Mouse (Mus musculus): ENCODE data around the gene Gm765. TPM values are rescaled to one million over a fixed set of nuclear protein-coding genes. Genes with fewer than 3 reads are reported as not detected.

The Gm765 gene
- total RNA-seq (2015; ENCODE audit: low replicate concordance), result not detected in 2 replicates
- not detected in 2 replicates for total RNA-seq (2017; ENCODE audit: low replicate concordance)

GRCm38 (mm10) chr6:98342654-98343053 is at the start of gene Gm765:
Gene Gm765 (minus strand): TSS chr6:98342754.
- no peak for ATAC-seq (replicated peaks; ENCODE audit: low FRiP score, poor library complexity, severe bottlenecking)

- no peak for ATAC-seq (replicated peaks; ENCODE audit: low FRiP score, poor library complexity, severe bottlenecking)
Measured at GRCm38 (mm10) chr6:98385487-98385886, 42.9 kb upstream of the Gm765 start.

- ATAC-seq (replicated peaks; ENCODE audit: low FRiP score, poor library complexity, severe bottlenecking), result no peak
Measured at GRCm38 (mm10) chr6:98384431-98384830, 41.9 kb upstream of the Gm765 start.

GRCm38 (mm10) chr6:98383411-98383810 is 40.9 kb upstream of the Gm765 start:
- no peak for ATAC-seq (replicated peaks; ENCODE audit: low FRiP score, poor library complexity, severe bottlenecking)

GRCm38 (mm10) chr6:98366199-98366598 is 23.6 kb upstream of the Gm765 start:
- no peak for ATAC-seq (replicated peaks; ENCODE audit: low FRiP score, poor library complexity, severe bottlenecking)

GRCm38 (mm10) chr6:98355271-98355670 is 12.7 kb upstream of the Gm765 start:
- ATAC-seq (replicated peaks; ENCODE audit: low FRiP score, poor library complexity, severe bottlenecking), result no peak

- ATAC-seq (replicated peaks; ENCODE audit: low FRiP score, poor library complexity, severe bottlenecking), result no peak
Measured at GRCm38 (mm10) chr6:98353285-98353684, 10.7 kb upstream of the Gm765 start.

- no peak for ATAC-seq (replicated peaks; ENCODE audit: low FRiP score, poor library complexity, severe bottlenecking)
Measured at GRCm38 (mm10) chr6:98332714-98333113, 9.8 kb downstream of the Gm765 start.

- no peak for ATAC-seq (replicated peaks; ENCODE audit: low FRiP score, poor library complexity, severe bottlenecking)
Measured at GRCm38 (mm10) chr6:98311659-98312058, 30.9 kb downstream of the Gm765 start.

- no peak for ATAC-seq (replicated peaks; ENCODE audit: low FRiP score, poor library complexity, severe bottlenecking)
Measured at GRCm38 (mm10) chr6:98307647-98308046, 34.9 kb downstream of the Gm765 start.

GRCm38 (mm10) chr6:98307159-98307558 is 35.4 kb downstream of the Gm765 start:
- no peak for ATAC-seq (replicated peaks; ENCODE audit: low FRiP score, poor library complexity, severe bottlenecking)

GRCm38 (mm10) chr6:98292064-98292463 is 50.5 kb downstream of the Gm765 start:
- ATAC-seq (replicated peaks; ENCODE audit: low FRiP score, poor library complexity, severe bottlenecking), result no peak

GRCm38 (mm10) chr6:98288316-98288715 is 54.2 kb downstream of the Gm765 start:
- ATAC-seq (replicated peaks; ENCODE audit: low FRiP score, poor library complexity, severe bottlenecking), result no peak

GRCm38 (mm10) chr6:98287521-98287920 is 55.0 kb downstream of the Gm765 start:
- ATAC-seq (replicated peaks; ENCODE audit: low FRiP score, poor library complexity, severe bottlenecking), result no peak

- no peak for ATAC-seq (replicated peaks; ENCODE audit: low FRiP score, poor library complexity, severe bottlenecking)
Measured at GRCm38 (mm10) chr6:98285190-98285589, 57.4 kb downstream of the Gm765 start.

- ATAC-seq (replicated peaks; ENCODE audit: low FRiP score, poor library complexity, severe bottlenecking), result no peak
Measured at GRCm38 (mm10) chr6:98282791-98283190, 59.8 kb downstream of the Gm765 start.

GRCm38 (mm10) chr6:98271553-98271952 is 71.0 kb downstream of the Gm765 start:
- no peak for ATAC-seq (replicated peaks; ENCODE audit: low FRiP score, poor library complexity, severe bottlenecking)

GRCm38 (mm10) chr6:98262961-98263360 is 79.6 kb downstream of the Gm765 start:
- ATAC-seq (replicated peaks; ENCODE audit: low FRiP score, poor library complexity, severe bottlenecking), result no peak

- ATAC-seq (replicated peaks; ENCODE audit: low FRiP score, poor library complexity, severe bottlenecking), result no peak
Measured at GRCm38 (mm10) chr6:98259016-98259415, 83.5 kb downstream of the Gm765 start.

GRCm38 (mm10) chr6:98246449-98246848 is 96.1 kb downstream of the Gm765 start:
- no peak for ATAC-seq (replicated peaks; ENCODE audit: low FRiP score, poor library complexity, severe bottlenecking)

- no peak for ATAC-seq (replicated peaks; ENCODE audit: low FRiP score, poor library complexity, severe bottlenecking)
Measured at GRCm38 (mm10) chr6:98243186-98243585, 99.4 kb downstream of the Gm765 start.

- no peak for ATAC-seq (replicated peaks; ENCODE audit: low FRiP score, poor library complexity, severe bottlenecking)
Measured at GRCm38 (mm10) chr6:98240561-98241272, 101.8 kb downstream of the Gm765 start.

Data from erythroid progenitor cell, adult 5-6 weeks (primary cell).